Mouse (Mus musculus): ENCODE results near the gene Cdk4. TPM values are rescaled to one million over a fixed set of nuclear protein-coding genes. Genes with fewer than 3 reads are reported as not detected.

Gene Cdk4
- polyA plus RNA-seq, 1 experiment from 2014 or later, result 1,231 TPM

DNA sequence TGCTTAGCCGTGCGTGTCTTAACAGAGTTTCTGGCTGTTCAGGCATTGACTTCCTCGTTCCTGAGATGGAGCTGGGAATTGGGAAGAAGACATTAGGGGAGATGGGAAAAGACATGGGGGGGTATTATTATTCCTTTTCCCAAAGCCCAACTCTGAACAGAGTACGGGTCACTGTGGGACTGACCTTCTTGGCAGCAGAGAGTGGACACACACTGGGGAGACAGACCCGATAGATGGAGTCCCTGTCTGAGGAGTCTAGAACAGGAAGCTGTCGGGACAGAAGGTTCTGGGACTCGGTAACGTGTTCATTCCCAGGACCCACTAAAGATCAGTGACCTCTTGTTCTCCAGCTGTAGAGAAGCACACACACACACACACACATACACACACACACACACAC, 12.3 kb downstream of the Cdk4 start:
- Histone ChIP-seq H3K27me3 (ENCODE audit: control insufficient read depth, insufficient read depth, low read length) (0 out of 2 replicates have a peak, but pooled peaks cover 13% of the 10 kb centered on the region), H3K9me3 (ENCODE audit: control insufficient read depth, low read length) (no peaks in the 10 kb centered on the region), H3K36me3 (ENCODE audit: control insufficient read depth, insufficient read depth, low read length) (no peaks in the 10 kb centered on the region), H3K27ac (replicated peaks; ENCODE audit: low read depth, low read length) (no peak overlapping the region), H3K4me2 (ENCODE audit: low read length) (no peak overlapping the region), H3K4me1 (ENCODE audit: control insufficient read depth, insufficient read depth, low read length) (peaks cover 26% of the 10 kb centered on the region), H3K9ac (replicated peaks; ENCODE audit: low read length) (no peak overlapping the region), H3K4me3 (replicated peaks; ENCODE audit: low read depth, low read length) (no peak overlapping the region)
- 82% methylated on average over 8 of the region's 8 CpGs for WGBS
- no peak for ATAC-seq (ENCODE audit: low FRiP score, low TSS enrichment)
- DNase-seq, result no peak

- H3K4me2 ChIP-seq (ENCODE audit: low read length), result no peak overlapping the region
- no peak for DNase-seq
- H3K36me3 ChIP-seq (ENCODE audit: control insufficient read depth, insufficient read depth, low read length), result no peaks in the 10 kb centered on the region
Observed at GRCm38 (mm10) chr10:127076082-127076481, 12.7 kb downstream of the Cdk4 start.

GRCm38 (mm10) chr10:127077515-127077914, 14.2 kb downstream of the Cdk4 start:
- Histone ChIP-seq H3K4me3 (replicated peaks; ENCODE audit: low read depth, low read length) (peak overlapping the region; percentile 88), H3K4me1 (ENCODE audit: control insufficient read depth, insufficient read depth, low read length) (peaks cover 37% of the 10 kb centered on the region), H3K4me2 (ENCODE audit: low read length) (peak overlapping the region; percentile 93), H3K9ac (replicated peaks; ENCODE audit: low read length) (peak overlapping the region; percentile 60), H3K27me3 (ENCODE audit: control insufficient read depth, insufficient read depth, low read length) (0 out of 2 replicates have a peak, but pooled peaks cover 14% of the 10 kb centered on the region), H3K9me3 (ENCODE audit: control insufficient read depth, low read length) (no peaks in the 10 kb centered on the region), H3K27ac (replicated peaks; ENCODE audit: low read depth, low read length) (peak overlapping the region; percentile 92), H3K36me3 (ENCODE audit: control insufficient read depth, insufficient read depth, low read length) (no peaks in the 10 kb centered on the region)
- WGBS, result 5% methylated on average over 10 of the region's 10 CpGs
- DNase-seq (peak; percentile 47), ATAC-seq (ENCODE audit: low FRiP score, low TSS enrichment) (no peak)

More at GRCm38 (mm10) chr10:127076082-127076481, 12.7 kb downstream of the Cdk4 start:
- 59% methylated on average over 4 of the region's 4 CpGs for WGBS
- Histone ChIP-seq H3K9me3 (ENCODE audit: control insufficient read depth, low read length) (no peaks in the 10 kb centered on the region), H3K4me3 (replicated peaks; ENCODE audit: low read depth, low read length) (no peak overlapping the region), H3K4me1 (ENCODE audit: control insufficient read depth, insufficient read depth, low read length) (peaks cover 26% of the 10 kb centered on the region), H3K9ac (replicated peaks; ENCODE audit: low read length) (no peak overlapping the region), H3K27me3 (ENCODE audit: control insufficient read depth, insufficient read depth, low read length) (0 out of 2 replicates have a peak, but pooled peaks cover 14% of the 10 kb centered on the region), H3K27ac (replicated peaks; ENCODE audit: low read depth, low read length) (no peak overlapping the region)
- ATAC-seq (ENCODE audit: low FRiP score, low TSS enrichment), result no peak

- H3K4me2 ChIP-seq (ENCODE audit: low read length), result peak overlapping the region; percentile 93
- peaks cover 6% of the 10 kb centered on the region for H3K36me3 ChIP-seq (ENCODE audit: control insufficient read depth, insufficient read depth, low read length)
- peak overlapping the region; percentile 88 for H3K4me3 ChIP-seq (replicated peaks; ENCODE audit: low read depth, low read length)
- DNase-seq (peak; percentile 80), ATAC-seq (ENCODE audit: low FRiP score, low TSS enrichment) (peak; percentile 58)
- peak overlapping the region; percentile 60 for H3K9ac ChIP-seq (replicated peaks; ENCODE audit: low read length)
- H3K27ac ChIP-seq (replicated peaks; ENCODE audit: low read depth, low read length), result peak overlapping the region; percentile 92
- WGBS, result under 1% methylated on average over 12 of the region's 12 CpGs
- H3K4me1 ChIP-seq (ENCODE audit: control insufficient read depth, insufficient read depth, low read length), result peaks cover 40% of the 10 kb centered on the region
- H3K9me3 ChIP-seq (ENCODE audit: control insufficient read depth, low read length), result no peaks in the 10 kb centered on the region
- H3K27me3 ChIP-seq (ENCODE audit: control insufficient read depth, insufficient read depth, low read length), result 0 out of 2 replicates have a peak, but pooled peaks cover 14% of the 10 kb centered on the region
Observed at GRCm38 (mm10) chr10:127078001-127078676, 14.8 kb downstream of the Cdk4 start.

- ATAC-seq (ENCODE audit: low FRiP score, low TSS enrichment) (peak; percentile 75), DNase-seq (peak; percentile 90)
- Histone ChIP-seq H3K9ac (replicated peaks; ENCODE audit: low read length) (peak overlapping the region; percentile 84), H3K4me2 (ENCODE audit: low read length) (peak overlapping the region; percentile 93), H3K36me3 (ENCODE audit: control insufficient read depth, insufficient read depth, low read length) (peaks cover 13% of the 10 kb centered on the region), H3K27me3 (ENCODE audit: control insufficient read depth, insufficient read depth, low read length) (0 out of 2 replicates have a peak, but pooled peaks cover 14% of the 10 kb centered on the region), H3K4me1 (ENCODE audit: control insufficient read depth, insufficient read depth, low read length) (peaks cover 40% of the 10 kb centered on the region), H3K9me3 (ENCODE audit: control insufficient read depth, low read length) (no peaks in the 10 kb centered on the region), H3K4me3 (replicated peaks; ENCODE audit: low read depth, low read length) (peak overlapping the region; percentile 88), H3K27ac (replicated peaks; ENCODE audit: low read depth, low read length) (peak overlapping the region; percentile 92)
- WGBS, result under 1% methylated on average over 47 of the region's 49 CpGs
Observed at GRCm38 (mm10) chr10:127078677-127079575, 15.6 kb downstream of the Cdk4 start.

DNA sequence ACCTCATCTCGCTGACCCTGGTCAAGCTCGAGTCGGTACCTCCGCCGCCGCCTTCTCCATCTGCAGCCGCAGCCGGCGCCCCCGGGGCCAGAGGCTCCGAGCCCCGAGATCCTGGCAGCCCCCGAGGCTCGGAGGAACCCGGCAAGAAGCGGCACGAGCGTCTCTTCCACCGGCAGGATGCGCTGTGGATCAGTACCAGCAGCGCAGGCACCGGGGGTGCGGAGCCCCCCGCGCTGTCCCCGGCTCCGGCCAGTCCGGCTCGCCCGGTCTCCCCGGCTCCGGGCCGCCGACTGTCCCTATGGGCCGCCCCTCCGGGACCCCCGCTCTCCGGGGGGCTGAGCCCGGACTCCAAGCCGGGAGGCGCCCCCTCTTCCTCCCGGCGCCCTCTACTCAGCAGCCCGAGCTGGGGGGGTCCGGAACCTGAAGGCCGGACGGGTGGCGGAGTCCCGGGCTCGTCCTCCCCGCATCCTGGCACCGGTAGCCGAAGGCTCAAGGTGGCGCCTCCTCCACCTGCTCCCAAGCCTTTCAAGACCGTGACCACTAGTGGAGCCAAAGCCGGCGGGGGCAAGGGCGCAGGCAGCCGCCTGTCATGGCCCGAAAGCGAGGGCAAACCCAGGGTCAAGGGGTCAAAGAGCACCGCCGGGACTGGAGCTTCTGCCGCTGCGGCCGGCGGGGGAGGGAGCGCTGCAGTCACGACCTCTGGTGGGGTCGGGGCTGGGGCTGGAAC, 16.5 kb downstream of the Cdk4 start:
- Histone ChIP-seq H3K9ac (replicated peaks; ENCODE audit: low read length) (peak overlapping the region; percentile 84), H3K27me3 (ENCODE audit: control insufficient read depth, insufficient read depth, low read length) (0 out of 2 replicates have a peak, but pooled peaks cover 14% of the 10 kb centered on the region), H3K4me3 (replicated peaks; ENCODE audit: low read depth, low read length) (peak overlapping the region; percentile 88), H3K36me3 (ENCODE audit: control insufficient read depth, insufficient read depth, low read length) (peaks cover 22% of the 10 kb centered on the region), H3K27ac (replicated peaks; ENCODE audit: low read depth, low read length) (peak overlapping the region; percentile 92), H3K4me2 (ENCODE audit: low read length) (peak overlapping the region; percentile 93), H3K4me1 (ENCODE audit: control insufficient read depth, insufficient read depth, low read length) (peaks cover 40% of the 10 kb centered on the region), H3K9me3 (ENCODE audit: control insufficient read depth, low read length) (no peaks in the 10 kb centered on the region)
- ATAC-seq (ENCODE audit: low FRiP score, low TSS enrichment) (no peak), DNase-seq (peak; percentile 81)
- WGBS, result under 1% methylated on average over 69 of the region's 70 CpGs

- Histone ChIP-seq H3K9ac (replicated peaks; ENCODE audit: low read length) (peak overlapping the region; percentile 84), H3K9me3 (ENCODE audit: control insufficient read depth, low read length) (no peaks in the 10 kb centered on the region), H3K4me2 (ENCODE audit: low read length) (peak overlapping the region; percentile 93), H3K27ac (replicated peaks; ENCODE audit: low read depth, low read length) (0 out of 2 replicates have a peak overlapping the region, but pooled peaks have one; percentile 1), H3K4me3 (replicated peaks; ENCODE audit: low read depth, low read length) (peak overlapping the region; percentile 88), H3K27me3 (ENCODE audit: control insufficient read depth, insufficient read depth, low read length) (0 out of 2 replicates have a peak, but pooled peaks cover 14% of the 10 kb centered on the region), H3K36me3 (ENCODE audit: control insufficient read depth, insufficient read depth, low read length) (peaks cover 29% of the 10 kb centered on the region), H3K4me1 (ENCODE audit: control insufficient read depth, insufficient read depth, low read length) (peaks cover 40% of the 10 kb centered on the region)
- DNase-seq (no peak), ATAC-seq (ENCODE audit: low FRiP score, low TSS enrichment) (no peak)
- WGBS, result 2% methylated on average over 48 of the region's 48 CpGs
Observed at GRCm38 (mm10) chr10:127080901-127081780, 17.8 kb downstream of the Cdk4 start.
